Mouse (Mus musculus): ENCODE results near the gene Acin1.
"Not testable (repeated sequence)": the region's sequence is repeated elsewhere in the genome, so short reads cannot be mapped to it uniquely, and the experiment has no call there.

Acin1 gene

DNA sequence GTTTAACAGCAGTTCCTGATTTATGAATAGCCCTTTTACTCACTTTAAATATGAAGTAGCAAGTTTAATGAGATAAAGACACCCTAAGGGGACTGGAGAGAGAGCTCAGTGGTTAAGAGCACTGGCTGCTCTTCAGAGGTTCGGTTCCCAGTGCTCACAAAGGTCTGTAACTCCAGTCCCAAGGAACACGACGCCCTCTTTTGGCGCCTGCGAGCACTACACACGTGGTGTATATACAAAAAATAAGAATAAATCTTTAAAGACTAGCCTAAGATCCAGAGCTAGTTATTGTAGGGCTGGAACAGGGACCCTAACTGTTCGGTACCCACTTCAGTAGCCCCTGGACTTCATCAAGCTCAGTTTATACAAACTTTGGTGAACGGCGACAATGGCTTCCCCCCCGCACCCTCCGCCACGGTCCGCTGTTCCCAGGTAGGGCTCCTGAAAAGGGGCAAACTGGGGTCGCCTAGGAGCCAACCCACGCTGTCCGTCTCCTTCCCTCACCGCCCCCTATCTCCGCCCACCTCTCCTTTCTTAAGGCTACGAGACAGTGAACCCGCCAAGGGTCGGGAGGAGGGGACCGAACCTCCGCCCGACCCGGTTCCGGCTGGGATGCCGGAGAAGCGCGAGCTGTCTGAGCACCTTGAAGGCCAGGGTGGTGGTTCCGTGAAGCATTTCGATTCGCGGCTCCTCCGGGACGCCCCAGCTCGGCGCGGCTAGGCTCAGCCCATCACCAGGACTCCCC, 69.4 kb downstream of the Acin1 start:
- in situ Hi-C loops (cut with MboI; ENCODE audit: low sequenced_read_pairs), result no loop called here

DNA sequence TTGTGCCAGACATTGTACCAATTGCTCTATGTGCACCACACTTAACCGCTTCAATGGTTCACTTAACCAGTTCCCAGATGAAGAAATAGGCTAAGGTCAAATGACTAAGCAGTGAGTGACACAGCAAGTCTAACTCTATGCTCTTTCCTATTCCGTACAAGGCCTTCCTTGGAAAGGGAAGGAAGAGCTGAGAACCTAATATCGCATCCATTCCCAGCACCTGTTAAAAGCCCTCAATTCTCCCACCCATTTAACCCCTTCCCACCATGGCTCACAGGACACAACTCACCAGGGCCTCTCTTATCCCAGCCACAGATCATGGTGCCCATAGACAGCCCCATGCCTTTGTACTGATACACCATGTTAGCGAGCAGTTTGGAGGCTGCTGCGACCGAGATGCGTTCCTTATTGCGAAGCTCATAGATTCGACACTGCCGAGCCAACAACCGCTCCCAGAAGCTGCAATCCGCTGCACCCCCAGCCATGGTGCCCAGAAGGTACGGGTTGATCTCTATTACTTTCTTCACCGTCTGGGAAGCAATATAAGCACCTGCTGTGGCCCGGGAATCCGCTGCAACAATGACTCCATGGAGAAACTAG, 70.4 kb downstream of the Acin1 start:
- in situ Hi-C loops (cut with MboI; ENCODE audit: low sequenced_read_pairs), result no loop called here

DNA sequence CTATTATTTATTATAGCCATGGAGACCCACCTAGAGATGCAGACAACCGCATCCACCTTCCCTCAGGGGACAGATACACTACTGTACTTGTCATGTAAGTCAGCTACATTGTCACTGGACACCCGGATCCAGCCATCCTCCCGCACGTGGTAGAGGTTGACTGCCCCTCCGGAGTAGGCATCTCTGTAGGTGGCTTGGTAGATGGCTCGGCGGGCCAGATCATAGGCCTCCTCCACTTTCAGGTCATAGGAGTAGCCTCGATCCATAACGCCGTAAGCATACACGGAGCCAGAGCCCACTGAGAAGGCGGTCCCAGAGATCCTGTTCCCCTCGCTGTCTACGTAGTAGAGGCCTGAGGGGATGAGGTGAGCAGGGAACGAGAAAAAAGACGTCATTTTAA, 72.6 kb downstream of the Acin1 start:
- in situ Hi-C loops (cut with MboI; ENCODE audit: low sequenced_read_pairs), result not testable (repeated sequence)

DNA sequence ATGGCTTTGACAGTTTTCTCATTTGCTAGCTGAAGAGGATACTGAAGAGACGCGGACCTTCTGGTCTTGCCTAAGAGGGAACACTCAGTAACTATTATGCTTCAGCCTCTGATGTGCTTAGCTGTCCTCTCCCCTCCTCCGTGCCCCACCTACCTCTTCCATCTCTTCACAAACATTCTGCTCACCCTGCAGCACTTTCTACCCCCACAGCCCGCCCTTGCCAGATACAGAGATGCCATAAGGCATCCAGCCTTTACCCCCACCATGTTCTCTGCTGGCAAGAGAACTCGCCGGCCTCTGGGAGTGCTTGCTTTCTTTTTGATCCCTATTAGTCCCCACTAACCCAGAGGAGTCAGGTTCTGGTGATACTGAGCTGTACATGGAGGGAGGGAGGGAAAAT, 76.1 kb downstream of the Acin1 start:
- in situ Hi-C loops (cut with MboI; ENCODE audit: low sequenced_read_pairs), result no loop called here

DNA sequence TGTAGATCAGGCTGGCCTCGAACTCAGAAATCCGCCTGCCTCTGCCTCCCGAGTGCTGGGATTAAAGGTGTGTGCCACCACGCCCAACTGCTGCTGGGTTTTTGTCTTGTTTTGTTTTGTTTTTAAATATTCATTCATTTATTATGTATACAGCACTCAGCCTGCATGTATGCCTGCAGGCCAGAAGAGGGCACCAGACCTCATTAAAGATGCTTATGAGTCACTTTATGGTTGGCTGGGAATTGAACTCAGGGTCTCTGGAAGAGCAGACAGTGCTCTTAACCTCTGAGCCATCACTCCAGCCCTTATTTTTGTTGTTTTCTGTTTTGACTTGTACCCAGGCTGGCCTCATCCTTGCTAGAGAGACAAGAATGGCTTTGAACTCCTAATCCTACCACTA, 76.8 kb downstream of the Acin1 start:
- in situ Hi-C loops (cut with MboI; ENCODE audit: low sequenced_read_pairs), result no loop called here

DNA sequence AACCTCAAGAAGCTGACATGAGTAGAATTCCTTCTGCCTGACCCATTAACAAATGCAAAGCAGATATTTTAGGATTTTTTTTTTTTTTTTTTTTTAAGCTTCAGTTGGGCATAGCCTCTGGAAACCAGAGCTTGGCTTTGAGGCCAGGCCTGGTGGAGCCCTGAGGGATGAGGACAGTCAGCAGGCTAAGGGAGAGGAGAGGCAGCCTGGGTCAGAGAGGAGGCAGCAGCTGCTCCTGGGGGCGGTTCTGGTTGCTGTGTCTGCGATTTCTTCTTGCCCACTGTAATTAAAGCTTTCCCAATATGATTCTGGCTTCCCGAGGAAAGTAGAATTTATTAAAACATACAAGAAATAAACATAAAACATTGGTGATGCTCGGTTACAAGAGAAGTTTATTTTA, 77.5 kb downstream of the Acin1 start:
- in situ Hi-C loops (cut with MboI; ENCODE audit: low sequenced_read_pairs), result no loop called here

DNA sequence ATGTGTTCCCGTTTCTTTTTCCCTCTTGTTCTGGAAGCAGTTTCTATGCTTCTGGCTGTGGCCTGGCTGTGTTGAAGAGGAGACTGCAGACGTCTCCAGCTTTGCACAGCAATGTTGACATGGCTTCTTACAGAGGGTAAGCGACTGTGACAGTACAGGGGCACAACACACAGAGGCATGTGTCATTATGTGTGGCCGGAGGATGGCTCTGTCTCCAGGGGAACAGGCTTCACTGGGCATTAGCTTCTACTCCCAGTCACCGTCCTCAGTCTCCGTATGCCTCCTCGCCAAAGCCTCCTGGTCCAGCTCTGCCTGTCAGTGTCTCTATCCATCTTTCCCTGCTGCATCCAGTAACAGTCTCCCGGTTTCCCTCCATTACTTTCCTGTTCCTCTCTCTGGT, 79.5 kb downstream of the Acin1 start:
- in situ Hi-C loops (cut with MboI; ENCODE audit: low sequenced_read_pairs), result no loop called here

DNA sequence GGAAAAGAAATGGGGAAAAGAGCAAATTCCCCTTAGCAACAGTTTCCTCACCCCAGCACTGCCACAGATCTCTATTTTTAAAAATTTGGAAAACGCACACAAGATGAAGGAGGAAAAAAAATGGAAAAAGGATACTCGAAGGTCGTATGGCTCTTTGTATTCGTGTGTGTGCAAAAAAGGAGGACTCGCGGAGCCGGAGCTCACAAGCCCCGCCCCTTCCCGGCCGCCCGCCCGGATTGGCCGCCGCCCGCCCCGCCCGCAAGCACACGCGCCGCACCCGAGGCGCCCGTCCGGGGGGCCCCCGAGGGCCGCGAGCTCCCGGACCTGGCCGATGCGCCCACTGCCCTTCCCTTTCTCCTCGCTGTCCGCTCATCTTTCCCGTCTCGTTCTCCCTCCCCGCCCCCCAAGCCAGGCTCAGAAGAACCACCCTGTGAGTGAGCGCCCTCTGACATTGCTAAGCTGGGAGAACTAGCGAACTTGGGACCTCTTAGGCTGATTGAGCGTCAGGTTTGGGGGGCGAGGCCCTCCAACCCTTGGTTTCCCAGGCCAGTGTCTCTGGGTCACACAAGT, 80.9 kb downstream of the Acin1 start, which contains the start of gene 4931414P19Rik:
Gene 4931414P19Rik, minus strand, starts transcription at position 242 of the 570 bp plus-strand sequence.
- in situ Hi-C loops (cut with MboI; ENCODE audit: low sequenced_read_pairs), result no loop called here

DNA sequence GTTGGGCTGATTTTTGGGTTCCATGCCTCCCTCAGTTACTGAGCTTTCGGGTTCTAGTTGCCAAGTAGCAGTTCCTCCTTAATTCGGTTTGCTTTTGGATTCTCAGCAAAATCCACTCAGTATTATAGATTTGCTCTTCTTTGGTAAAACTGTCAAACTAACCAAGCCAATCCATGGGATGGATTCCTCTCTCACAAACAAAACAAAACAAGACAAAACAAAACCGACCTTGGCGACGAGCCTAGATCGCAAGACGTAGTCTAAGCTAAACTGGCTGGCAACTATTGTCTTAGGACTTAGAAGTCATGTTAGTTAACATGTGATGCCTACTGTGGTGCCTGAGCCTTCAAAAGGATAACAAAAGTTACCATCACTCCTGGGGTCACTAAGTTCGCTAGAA, 83.0 kb downstream of the Acin1 start:
- in situ Hi-C loops (cut with MboI; ENCODE audit: low sequenced_read_pairs), result no loop called here

DNA sequence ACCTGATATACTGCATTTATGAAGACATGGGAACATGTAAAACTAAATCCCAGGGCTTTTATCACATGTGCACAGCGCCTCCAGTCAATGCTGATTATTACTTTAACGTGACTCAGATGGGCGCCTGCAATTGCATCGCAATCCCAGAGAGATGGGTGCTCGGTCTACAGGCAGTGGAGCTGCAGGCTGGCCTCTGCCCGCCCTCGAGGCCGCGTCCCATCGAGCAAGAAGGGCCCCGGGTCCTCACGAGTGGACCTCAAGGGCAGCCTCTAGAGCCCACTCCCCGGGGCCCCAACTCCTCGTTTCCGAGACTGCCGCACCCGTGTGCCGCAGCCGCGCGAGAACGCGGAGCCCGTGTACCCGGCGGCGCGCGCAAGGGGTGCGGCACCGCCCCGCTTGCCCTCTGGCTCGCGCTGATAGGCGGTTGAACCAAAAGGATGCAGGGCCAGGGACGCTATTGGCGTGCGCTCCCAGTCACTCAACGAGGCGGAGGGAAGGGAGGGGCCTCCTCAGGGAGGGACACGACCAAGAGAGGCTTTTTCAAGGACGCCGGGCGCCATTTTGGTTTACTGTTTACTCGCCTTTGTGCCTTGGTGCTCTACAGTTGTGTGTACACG, 83.6 kb downstream of the Acin1 start:
- in situ Hi-C loops (cut with MboI; ENCODE audit: low sequenced_read_pairs), result no loop called here

DNA sequence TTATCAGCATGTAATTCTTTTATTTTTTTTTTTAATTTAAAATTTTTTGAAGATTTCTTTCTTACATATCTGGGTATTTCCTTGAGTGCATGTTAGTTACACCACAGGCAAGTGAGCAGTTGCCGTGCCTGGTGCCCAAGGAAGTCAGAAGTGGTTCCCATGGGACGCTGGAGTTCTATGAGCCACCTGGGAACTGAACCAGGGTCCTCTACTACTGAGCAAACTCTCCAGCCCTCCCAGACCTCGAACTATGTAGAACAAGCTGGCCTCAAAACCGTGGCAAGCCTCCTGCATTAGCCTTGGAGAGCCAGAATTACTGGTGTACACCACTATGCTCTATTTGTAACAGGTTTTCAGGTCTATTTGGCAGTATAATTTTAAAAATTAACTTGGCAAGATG, 84.1 kb downstream of the Acin1 start:
- in situ Hi-C loops (cut with MboI; ENCODE audit: low sequenced_read_pairs), result no loop called here

DNA sequence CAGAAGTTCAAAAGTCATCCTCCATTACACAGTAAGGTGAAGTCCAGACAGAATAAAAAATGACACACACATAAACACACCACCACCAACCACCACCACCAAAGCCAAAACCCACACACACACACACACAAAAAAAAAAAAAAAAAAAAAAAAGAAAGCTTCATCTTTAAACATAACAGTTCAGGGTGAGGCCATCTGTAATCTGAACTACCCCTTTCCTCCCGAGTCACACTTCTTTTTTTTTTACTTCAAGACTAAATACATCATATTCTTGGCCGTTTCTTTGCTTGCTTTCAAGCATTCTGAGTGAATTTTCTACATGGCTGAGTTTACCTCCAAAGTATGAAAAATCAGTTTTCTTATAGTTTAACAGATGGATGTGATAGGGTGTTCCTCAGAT, 85.1 kb downstream of the Acin1 start:
- in situ Hi-C loops (cut with MboI; ENCODE audit: low sequenced_read_pairs), result no loop called here

DNA sequence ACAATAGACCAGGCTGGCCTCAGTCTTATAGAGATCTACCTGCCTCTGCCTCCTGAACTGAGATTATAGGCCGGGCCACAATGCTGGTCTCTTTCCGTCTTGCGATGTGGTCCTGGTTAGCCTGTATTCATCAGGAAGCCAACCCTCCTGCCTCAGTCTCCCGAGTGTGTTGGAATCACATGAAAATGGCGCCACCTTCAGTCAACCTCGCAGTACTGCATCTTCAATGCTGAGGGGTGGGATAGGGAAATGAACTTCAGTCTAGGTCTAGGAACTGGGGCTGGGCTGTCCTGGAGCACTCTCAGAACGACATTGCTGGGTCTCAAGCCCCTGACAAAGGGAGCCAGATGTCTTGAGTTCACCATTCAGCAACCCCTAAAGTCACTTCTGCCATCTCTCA, 89.6 kb downstream of the Acin1 start:
- in situ Hi-C loops (cut with MboI; ENCODE audit: low sequenced_read_pairs), result no loop called here

DNA sequence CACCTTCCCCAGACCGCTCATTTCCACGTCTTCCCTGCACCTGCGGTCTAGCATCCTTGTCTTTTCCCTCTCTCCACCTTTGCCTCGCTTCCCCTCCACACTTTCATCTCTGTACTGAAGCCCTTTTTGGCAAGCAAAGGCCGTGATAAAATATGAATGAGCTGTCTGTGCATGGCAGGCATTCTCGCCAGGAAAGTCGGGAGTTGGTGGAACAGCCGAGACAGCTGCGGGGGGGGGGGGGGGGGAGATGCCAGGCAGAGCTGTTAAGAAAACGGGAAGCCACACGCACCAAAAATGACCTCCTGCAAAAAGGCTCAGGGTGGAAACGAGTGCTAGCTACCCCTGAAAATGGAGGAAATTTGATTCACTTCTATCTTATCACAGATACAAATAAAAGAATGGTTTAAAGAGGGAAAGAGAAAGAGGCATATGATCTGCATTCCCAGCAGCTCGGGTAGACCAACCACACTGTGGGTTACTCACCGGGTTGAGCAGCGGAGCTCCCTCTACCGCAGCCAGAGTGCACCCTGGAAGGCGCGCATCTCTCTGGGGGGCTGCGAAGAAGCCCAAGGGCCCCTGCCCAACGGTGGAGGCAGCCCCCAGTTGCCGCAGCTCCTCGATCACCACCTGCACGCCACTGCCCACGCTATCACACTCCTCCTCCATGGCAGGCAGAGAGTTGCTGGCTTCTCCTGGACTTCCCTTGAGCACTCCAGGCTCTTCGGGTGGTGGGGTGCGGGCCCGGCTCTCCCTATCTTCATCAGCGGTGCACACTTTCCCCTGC, 91.9 kb downstream of the Acin1 start:
- in situ Hi-C loops (cut with MboI; ENCODE audit: low sequenced_read_pairs), result no loop called here

DNA sequence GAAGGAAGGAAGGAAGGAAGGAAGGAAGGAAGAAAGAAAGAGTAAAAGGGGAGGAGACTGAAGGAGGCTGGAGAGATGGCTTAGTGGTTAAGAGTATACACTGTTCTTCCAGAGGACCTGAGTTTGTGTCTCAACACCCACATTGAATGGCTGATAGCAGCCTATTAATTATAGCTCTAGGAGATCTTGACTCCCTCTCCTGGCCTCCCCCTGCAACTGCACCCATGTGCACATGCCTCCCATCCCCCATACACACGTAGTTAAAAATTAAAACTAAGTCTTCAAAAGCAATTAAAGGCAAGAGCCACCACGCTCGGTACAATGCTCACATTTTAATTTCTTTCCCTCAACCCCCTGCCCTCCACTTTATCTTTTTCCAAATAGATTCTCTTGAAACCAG, 92.7 kb downstream of the Acin1 start:
- in situ Hi-C loops (cut with MboI; ENCODE audit: low sequenced_read_pairs), result no loop called here

DNA sequence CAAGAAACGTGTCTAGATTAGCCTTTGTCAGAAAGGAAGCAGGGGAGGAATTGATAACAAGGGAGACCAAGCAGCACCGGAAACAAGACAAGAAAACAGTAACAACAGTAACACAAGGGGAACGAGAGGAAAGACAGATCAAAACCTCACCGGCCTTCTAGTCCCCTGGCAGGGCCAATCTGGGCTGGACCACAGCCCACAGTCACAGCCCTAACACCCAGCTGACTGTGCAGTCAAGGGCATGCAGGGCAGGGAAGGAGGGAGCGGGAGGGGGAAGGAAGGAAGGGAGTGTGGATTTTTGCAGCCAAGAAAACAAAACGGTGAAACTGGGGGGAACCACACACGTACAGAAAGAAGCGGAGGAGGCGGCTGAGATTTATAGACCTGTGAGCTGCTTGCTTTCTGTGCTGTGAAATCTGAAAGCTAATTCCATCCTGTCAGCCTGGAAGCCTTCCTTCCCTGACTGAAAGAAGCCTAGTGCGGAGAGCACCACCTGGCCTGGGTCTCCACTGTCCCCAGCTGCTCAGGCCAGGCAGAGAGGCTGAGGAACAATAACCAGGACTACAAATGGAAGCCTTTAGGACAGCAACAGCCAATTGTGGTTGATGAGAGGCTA, 94.3 kb downstream of the Acin1 start:
- in situ Hi-C loops (cut with MboI; ENCODE audit: low sequenced_read_pairs), result no loop called here
